Mouse (Mus musculus): ENCODE measurements around the gene Galnt18.

- no peak for TF ChIP-seq CTCF (IDR thresholded peaks at IDR 0.05; ENCODE audit: borderline replicate concordance, extremely low read depth, insufficient read depth, insufficient read length)
- no peak for TF ChIP-seq POLR2A (IDR thresholded peaks at IDR 0.05; ENCODE audit: borderline replicate concordance, extremely low read depth, insufficient read depth, insufficient read length, poor library complexity, severe bottlenecking)
Measured at GRCm38 (mm10) chr7:111433173-111433572, 346.6 kb downstream of the Galnt18 start.
